Mouse (Mus musculus): ENCODE results near the gene Phf12.

The Phf12 gene

DNA sequence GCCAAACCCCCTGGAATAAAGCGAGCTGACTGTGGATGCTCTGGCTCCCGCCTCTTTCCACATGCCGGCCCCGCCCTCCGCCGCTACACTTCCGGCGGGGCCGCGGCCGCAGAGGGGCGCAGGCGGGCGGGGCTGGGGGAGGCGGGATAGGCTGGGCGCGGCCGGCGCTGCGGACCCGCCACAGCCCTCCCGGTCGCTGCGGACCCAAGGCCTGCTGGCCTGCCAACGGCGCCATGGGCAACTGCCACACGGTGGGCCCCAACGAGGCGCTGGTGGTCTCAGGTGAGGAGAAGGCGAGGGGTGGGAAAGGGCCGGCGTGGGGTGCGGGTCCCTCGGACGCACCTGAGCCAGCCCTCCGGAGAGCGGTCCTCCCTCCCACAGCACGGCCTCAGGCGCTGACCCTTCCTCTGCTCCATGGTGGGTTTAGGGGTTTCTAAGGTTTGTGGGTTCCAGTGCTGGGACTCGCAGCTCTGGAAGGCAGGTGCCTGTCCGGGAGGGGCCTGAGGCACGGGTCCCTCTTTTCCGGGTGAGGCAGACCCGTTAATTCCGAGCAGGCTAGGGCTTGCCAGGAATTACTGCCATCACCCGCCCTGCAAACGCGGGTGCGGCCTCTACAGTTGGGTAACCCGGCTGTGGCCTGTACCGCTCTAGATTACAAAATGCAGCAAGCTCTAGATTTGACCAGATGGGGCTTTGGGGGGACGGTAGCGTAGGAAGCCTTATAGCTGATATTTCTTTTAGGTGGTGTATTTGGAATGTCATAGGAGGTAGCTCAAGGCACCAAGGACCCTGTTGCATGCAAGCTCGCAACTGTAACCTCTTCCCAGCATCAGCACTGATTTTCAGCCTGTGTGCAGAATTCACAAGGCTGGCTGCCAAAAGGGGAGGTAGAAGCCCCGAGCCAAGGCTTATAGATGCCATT, 55.5 kb downstream of the Phf12 start, which contains the start of gene Flot2:
Gene Flot2 (plus strand): TSS at position 101 of the 922 bp plus-strand sequence.
- no peak for TF ChIP-seq GATA4 (IDR thresholded peaks at IDR 0.05; ENCODE audit: insufficient replicate concordance, low read length)

DNA sequence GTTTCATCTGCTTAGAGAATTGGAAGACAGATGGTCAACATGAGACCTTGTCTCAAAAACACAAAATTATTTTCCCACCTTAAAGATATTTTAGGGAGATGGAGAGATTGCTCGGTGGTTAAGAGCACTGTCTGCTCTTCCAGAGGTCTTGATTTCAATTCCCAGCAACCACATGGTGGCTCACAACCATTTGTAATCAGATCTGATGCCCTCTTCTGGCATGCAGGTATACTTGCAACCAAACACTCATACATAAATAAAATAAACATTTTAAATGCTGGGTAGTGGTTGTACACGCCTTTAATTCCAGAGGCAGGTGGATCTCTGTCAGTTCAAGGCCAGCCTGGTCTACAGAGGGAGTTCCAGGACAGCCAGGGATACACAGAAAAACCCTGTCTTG, 58.3 kb downstream of the Phf12 start:
- no peak for TF ChIP-seq GATA4 (IDR thresholded peaks at IDR 0.05; ENCODE audit: insufficient replicate concordance, low read length)

DNA sequence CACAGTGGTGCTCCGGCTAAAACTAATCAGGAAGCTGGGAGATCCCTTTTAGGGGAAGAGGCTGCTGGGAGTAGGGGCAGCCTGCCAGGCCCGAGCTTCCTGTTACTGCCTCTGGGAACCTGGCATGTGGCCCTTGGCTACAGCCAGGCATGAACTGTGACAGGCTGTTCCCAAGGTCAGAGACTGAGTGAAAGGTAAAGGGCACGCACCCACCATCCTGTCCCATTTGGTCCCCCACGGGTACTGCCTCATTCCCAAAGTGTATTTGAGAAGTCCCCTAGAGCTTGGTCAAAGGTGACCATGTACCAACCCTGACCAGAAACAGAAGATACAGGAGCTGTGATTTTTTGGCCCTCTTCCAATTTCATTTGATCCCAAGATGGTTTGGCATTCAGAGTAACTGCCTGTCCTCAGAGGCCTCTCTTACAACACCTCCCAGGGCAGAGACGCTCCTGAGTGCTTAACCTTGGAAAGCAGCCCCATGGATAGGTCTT, 62.3 kb downstream of the Phf12 start:
- no peak for TF ChIP-seq GATA4 (IDR thresholded peaks at IDR 0.05; ENCODE audit: insufficient replicate concordance, low read length)

DNA sequence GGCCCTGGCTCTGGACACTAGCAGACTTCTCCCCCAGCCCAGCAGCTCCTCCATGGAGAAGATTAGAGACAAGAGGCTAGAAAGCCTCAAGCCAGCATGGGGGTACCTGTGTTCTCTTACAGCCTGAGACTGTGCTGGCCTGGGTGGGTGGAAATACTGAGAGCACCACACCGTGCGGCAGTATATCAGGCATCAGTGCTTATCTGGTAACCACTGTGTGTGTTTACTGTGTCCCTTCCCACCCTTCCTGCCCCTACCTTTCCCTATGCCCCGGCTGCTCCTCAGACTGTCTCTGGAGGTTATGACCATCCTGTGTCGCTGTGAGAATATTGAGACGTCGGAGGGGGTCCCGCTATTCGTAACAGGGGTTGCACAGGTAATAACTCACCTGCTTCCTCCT, 70.5 kb downstream of the Phf12 start:
- TF ChIP-seq GATA4 (IDR thresholded peaks at IDR 0.05; ENCODE audit: insufficient replicate concordance, low read length), result no peak

DNA sequence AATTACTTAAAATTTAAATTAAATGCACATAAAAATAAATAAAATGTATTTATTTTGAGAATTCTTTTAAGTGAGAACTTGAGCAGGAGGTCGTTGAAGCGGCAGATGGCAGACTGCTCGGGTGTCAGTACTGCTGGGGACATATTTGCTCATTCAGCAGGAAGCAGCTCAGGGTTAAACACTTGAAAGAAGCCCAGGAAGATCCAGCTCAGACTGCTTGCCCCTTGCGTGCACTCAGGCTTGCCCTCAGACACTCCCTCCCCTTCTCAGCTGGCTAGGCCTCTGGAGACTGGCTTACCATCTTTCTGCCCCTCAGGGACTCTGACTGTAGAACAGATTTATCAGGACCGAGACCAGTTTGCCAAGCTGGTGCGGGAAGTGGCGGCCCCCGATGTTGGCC, 74.4 kb downstream of the Phf12 start:
- TF ChIP-seq GATA4 (IDR thresholded peaks at IDR 0.05; ENCODE audit: insufficient replicate concordance, low read length), result no peak

DNA sequence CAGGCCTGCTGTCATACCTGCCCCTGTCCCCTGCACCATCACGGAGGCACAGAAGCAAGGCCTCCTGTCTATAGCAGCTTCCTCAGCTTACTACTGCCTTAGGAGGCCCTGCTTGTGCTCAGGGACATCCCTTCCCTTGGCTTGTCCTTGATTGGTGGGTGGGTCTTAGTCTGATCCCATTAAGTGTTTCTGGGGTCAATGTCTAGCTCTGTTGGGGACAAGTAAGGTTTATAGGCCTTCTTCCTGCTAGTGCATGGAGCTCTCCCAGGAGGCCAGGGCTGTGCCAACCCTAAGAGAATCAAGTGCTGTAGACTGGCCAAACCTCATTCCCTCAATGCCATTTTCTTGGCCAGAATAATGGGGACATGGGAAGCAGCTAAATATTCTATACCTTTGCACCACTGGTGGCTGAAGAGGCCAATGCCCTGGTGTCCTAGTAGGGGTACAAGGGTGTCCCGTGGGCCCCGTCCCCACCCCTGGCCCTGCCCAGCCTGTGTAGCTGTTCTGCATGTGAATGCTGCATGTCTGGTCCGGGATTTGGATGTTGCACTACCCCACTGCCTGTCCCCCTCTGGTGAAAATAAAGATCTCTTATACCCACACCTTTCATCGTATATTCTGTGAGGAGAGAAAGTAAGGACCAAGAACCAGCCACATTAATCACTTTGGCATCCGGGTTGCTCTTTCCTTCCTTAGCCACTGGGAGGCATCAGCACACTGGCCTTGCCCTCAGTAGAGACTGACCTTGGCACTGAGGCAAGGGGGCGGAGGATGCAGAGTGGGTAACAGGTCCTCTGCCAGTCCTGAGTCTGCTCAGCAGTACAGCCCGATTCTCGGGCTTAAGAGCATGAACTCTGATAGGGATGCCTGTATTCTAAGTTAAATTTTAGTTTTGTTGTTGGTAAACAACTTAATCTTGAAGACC, 77.5 kb downstream of the Phf12 start:
- no peak for TF ChIP-seq GATA4 (IDR thresholded peaks at IDR 0.05; ENCODE audit: insufficient replicate concordance, low read length)

DNA sequence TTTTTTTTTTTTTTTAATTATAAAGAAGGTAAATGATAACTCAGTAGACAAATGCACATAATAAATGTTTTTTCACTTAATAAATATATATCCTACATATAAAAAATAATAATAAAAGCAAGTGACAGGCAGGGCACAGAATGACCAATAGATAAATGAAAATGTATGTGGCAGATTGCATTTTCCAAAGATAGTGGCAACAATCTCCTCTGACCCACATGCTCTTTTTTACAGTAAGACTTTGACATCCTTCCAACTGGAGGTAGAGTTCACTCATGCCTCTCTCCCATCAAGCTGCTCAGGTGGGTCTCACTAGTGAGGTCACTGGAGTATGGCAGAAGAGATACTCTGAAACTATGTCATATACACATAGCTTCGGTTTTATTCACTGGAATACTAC, 80.0 kb downstream of the Phf12 start:
- TF ChIP-seq GATA4 (IDR thresholded peaks at IDR 0.05; ENCODE audit: insufficient replicate concordance, low read length), result no peak

DNA sequence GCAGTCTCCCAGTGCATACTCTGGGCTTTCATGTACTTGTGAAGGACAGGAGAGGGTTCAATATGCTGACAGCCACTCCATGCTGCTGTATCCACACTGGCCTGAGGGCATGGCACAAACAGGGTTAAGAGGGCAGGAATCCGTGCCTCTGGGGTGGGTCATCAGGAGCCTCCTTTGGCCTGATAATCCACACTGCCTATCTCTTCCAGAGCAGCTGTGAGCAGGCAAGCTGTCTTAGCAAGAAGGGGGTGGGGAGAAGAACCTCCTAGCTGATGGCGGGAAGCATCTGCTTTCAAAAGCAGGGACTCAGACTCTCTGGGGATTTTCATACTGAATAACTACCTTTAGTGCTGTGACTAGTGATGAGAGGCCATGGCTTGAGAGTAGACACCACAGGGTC, 83.4 kb downstream of the Phf12 start:
- TF ChIP-seq GATA4 (IDR thresholded peaks at IDR 0.05; ENCODE audit: insufficient replicate concordance, low read length), result no peak

DNA sequence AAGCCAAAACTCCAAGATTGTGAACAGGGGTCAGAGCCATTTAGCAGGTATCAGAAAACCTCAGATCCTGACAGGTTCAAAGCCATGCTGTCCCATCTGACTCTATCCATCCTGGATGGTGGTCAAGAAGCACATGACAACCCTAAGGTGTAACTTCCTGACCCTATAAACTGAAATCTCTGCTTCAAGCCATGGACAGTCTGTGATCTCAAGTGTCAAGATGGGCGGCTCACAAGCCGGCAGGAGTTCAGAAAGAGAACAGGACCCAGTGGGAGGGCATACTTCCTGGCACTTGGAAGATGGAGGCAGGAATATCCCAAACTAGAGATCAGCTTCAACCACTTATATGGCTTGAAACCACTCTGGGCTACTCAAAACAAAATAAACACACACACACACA, 84.1 kb downstream of the Phf12 start:
- TF ChIP-seq GATA4 (IDR thresholded peaks at IDR 0.05; ENCODE audit: insufficient replicate concordance, low read length), result no peak

DNA sequence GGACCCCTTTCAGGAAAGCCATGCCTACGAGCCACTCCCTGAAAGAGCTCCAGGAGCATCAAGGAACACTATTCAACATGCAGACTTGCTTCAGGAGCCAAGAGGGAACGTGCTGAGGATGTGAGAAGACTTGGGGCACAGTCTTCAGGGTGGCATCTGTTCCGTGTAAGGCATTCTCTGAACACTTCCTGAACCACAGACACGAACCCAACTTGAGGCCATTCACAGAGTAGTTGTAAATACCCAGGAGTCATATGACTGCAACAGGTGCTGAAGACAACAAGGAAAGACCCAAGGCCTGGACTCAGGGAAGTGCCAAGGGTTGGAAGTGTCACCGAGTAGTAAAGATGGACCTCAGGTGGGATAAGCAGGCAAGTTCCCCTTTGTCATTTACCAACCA, 85.0 kb downstream of the Phf12 start:
- TF ChIP-seq GATA4 (IDR thresholded peaks at IDR 0.05; ENCODE audit: insufficient replicate concordance, low read length), result no peak

DNA sequence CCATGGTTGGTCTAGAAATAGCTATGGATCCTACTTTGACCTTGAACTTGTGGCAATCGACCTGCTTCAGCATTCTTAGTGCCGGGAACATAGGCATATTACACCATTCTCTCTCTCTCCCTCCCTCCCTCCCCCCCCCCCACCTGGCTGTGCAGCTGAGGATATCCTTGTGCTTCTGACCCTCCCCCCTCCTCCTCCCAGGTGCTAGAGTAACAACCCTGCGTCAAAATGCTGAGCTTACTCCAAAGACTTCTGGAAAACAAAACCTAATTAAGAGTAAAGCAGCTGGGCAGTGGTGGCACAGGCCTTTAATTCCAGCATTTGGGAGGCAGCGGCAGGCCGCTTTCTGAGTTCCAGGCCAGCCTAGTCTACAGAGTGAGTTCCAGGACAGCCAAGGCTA, 86.6 kb downstream of the Phf12 start:
- no peak for TF ChIP-seq GATA4 (IDR thresholded peaks at IDR 0.05; ENCODE audit: insufficient replicate concordance, low read length)

DNA sequence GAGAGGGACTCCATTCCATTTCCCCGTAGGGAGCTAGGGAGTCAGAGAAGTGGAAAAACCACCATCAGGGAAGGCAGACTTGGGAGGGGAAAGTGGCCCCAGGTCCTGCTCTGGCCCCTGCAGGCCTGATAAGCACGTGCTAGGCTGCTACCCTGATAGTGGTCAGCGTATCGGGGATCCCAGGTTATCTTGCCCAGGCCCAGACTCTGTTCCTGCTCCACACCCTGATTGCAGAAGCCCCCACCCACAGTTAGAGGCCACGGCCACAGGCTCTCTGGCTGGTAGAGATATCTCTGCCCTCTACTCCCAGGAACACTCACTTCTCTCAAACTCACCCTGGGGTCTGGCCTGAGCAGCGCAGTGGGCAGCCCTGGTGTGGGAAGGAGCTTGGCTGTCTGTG, 87.1 kb downstream of the Phf12 start:
- no peak for TF ChIP-seq GATA4 (IDR thresholded peaks at IDR 0.05; ENCODE audit: insufficient replicate concordance, low read length)

DNA sequence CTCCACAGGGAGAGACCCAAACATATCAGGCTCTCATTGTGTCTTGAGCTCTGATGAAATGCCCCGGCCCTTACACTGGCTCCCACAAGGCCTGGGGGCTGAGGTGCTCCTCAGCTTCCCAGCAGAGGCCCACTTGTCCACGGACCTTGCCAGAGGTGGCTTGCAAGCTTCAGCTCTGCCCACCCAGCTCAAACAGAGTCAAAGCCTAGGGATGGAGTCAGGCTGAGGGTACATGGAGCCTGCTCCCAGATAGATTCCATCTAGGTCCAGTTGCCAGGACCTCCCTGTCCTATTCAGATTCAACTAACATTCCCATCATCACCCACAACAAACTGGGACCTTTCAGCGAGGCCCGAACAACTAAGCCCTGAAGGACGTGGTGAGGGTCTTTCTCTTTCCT, 89.4 kb downstream of the Phf12 start:
- TF ChIP-seq GATA4 (IDR thresholded peaks at IDR 0.05; ENCODE audit: insufficient replicate concordance, low read length), result no peak

DNA sequence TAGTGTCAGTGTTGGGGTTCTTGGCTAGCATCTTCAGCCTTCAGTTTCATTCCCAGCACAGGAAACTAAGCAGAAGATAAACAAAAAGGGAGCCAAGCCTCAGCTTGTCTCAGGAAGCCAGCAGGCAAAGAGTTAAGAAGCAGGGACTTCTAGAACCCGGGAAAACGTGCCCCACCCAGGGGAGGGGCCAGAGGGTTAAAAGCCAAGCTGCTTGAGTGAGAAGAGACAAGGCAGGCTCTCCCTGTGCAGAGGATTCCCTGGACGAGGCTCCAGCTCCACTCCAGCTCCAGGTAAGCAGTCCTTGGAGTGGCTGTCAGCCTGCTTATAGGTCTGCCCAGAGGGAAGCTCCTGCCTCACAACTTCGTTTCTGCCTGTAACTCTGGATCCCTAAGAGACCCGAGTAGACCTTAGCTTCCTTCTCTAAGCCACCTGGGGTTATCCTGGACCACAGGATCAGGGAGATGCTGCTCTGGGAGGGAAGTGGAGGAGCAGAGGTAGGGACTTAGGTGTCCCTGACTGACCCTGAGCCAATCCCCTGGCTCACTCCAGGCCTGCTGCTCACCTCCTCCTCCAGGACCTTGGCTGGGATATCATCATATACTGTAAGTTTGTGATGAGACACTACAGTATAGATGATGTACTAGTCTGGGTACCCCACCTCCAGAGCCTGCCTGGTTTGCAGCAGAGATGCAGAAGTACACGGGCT, 90.0 kb downstream of the Phf12 start:
- no peak for TF ChIP-seq GATA4 (IDR thresholded peaks at IDR 0.05; ENCODE audit: insufficient replicate concordance, low read length)
